Mouse (Mus musculus) left cerebral cortex, adult 11 months (tissue): ENCODE data around the gene Lrp10.

ENCODE experiments used
- DNase-seq: peaks from one replicate; pipeline ENCODE4 v3.0.0; 2022; ENCODE audit warnings: low spot score

Gene Lrp10

DNA sequence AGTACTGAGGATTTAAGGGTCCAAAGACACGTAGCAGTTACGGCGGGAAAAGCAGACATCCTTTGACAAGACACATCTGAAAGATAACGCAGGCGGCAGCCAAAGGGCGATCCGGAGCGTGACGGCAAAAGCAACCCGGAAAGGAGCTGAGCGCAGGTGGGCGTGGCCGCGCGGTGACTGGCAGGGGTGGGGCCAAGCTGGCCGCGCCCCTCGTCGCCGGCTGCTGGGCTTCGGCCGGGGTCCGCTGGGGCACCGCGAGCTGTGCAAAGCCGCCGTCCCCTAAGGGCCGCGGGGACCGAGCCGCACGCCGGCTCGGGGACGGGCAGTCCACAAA is at the start of gene Lrp10:
Gene Lrp10, plus strand, starts transcription at position 179 of the 334 bp plus-strand sequence.
- peak; percentile 75 for DNase-seq

DNA sequence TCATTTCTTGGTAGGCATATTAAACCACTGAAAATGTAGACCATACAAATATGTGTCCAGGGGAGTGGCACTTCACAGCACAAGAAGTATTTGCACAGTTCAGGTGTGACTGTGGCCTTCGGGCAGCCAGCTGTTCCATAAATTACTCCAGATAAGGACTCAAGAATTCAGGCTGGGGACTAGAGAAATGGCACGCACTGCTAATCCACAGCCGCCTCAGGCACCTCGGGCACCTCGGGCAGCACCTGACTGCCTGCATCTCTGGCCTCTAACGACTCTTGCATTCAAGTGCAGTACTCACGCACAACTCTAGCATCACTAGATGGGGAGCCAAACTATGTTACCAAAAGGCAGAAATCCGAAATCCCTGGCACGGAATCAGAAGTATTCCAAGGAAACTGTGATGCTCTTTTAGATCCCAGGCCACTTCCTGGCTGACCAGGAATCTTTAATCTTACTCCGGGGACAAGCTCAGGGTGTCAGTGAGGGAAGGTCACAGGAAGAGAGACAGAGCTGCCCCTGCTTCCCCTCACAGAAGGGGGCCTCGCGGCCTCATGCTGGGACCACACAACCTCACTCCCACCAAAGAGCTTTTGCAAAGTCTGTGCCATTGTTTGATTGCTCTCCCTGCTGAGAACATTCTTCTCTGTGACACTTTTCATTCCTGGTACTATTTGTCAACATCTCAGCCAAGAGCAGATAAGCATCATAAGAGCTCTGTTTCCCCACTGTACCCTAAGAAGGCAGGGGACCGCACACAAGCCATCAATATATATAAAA is 48.5 kb upstream of the Lrp10 start:
- DNase-seq: no peak

GRCm38 (mm10) chr14:54416229-54416775 is 47.6 kb upstream of the Lrp10 start:
- DNase-seq: no peak

DNA sequence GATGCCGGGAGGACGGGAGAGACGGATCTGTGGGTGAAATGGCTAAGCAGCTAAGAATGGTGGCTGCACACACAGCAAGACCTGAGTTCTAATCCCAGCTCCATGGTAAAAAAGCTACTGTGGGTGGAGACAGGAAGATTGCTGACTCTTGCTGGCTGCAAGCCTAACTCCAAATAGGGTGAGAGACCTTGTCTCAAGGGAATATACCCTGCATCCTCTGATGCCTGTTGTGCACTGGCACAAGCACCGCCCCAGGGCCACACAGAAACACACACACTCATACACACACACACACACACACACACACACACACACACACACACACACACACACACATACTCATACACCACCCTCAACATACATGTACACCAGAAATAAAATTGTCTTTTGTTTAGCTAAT is 47.1 kb upstream of the Lrp10 start:
- no peak for DNase-seq

DNA sequence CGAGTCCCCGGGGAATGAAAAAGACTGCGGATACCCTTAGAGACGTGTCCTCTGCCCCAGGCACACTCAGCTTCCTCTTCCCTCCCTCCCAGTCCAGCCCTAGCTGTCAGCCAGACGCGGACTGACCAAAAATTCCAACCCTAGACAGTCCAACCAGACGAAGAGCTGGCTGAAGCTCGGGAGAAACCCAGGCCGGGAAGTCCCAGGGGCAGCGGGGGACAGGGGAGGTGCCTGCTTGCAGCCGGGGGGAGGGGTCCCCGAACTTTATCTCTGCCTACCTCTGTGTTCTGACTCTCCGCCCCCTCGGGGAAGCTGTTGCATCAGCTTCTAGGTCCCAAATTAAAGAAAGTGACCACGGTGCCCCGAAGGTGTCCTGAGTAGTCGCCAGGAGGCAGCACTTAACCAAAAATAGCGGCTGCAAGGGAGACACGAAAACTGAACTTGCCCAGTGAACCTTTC is 46.3 kb upstream of the Lrp10 start, which contains the start of gene Slc7a7:
Gene Slc7a7, minus strand, starts transcription at position 158 of the 459 bp plus-strand sequence.
- DNase-seq: no peak

- no peak for DNase-seq
These were observed 42.9 kb upstream of the Lrp10 start for GRCm38 (mm10) chr14:54421014-54421413.

- no peak for DNase-seq
These were observed 40.5 kb upstream of the Lrp10 start for GRCm38 (mm10) chr14:54423406-54423805.

- no peak for DNase-seq
These were observed 39.3 kb upstream of the Lrp10 start for GRCm38 (mm10) chr14:54424634-54425033.

- DNase-seq: no peak
These were observed 38.4 kb upstream of the Lrp10 start for GRCm38 (mm10) chr14:54425540-54425939.

- DNase-seq: no peak
These were observed 37.8 kb upstream of the Lrp10 start for GRCm38 (mm10) chr14:54426003-54426688.

DNA sequence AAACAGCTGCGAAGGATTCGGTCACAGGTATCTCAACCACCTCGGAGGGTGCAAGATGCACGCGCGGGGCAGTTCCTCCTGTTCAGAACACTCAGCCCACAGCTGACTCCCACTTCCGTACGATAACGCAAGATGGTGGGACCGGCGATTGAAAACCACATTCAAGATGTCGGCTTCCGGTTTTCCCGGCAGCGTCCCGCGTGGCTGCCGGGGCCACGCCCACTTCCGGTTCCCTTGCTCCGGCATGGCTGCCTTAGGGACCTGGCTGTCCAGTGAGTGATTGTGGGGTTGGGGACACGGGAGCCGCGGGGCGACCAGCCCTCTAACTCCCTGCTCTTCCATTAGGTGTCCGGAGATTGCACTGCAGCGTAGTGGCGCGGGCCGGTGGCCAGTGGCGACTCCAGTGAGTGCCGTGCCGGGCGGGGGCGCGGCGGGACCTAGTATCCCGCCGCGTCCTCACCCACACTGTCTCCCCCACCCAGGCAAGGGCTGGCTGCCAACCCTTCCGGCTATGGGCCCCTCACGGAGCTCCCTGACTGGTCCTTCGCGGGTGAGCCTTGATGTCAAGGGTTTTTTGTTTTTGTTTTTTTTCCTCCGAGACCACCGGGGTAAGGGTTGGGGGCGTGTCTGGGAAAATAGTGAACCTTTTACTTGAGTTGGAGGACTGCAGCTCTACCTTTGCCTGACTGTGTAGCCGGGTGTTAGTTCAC is 37.1 kb upstream of the Lrp10 start, which contains the start of gene Mrpl52:
Gene Mrpl52, plus strand, starts transcription at position 221 of the 710 bp plus-strand sequence.
- peak; percentile 87 for DNase-seq

DNA sequence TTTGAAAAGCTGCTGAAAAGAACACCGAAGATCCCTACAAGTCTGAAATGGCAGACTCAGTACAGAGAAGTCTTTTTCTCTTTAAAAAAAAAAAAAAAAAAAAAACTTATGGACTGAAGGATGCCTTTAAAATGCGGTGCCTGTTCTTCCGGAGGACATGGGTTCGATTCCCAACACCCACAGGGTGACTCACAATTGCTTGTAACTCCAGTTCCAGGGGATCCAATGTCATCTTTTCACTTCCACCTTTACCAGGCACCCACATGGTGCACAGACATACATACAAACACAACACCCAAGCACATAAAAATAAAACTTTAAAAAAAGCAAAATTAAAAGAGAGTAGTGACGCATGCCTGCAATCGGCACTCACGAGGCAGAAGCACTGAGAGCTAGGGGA is 36.2 kb upstream of the Lrp10 start:
- DNase-seq: no peak

DNA sequence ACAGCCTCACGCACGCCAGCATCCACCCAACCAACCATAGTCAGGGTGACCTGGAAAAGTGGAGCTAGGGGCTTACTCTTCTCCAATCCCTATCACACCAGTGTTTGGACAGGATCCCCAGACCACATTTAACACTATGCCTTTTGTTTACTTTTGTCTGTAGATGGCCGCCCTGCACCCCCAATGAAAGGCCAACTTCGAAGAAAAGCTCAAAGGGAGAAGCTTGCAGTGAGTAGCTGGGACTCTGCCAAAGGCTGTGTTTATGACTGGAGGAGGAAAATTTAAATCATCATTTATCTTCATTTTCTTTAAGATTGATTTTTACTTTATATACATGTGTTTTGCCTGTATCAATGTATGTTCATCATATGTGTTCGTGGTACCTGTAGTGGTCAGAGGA is 35.5 kb upstream of the Lrp10 start:
- DNase-seq: no peak

- no peak for DNase-seq
These were observed 34.4 kb upstream of the Lrp10 start for GRCm38 (mm10) chr14:54429332-54430093.

DNA sequence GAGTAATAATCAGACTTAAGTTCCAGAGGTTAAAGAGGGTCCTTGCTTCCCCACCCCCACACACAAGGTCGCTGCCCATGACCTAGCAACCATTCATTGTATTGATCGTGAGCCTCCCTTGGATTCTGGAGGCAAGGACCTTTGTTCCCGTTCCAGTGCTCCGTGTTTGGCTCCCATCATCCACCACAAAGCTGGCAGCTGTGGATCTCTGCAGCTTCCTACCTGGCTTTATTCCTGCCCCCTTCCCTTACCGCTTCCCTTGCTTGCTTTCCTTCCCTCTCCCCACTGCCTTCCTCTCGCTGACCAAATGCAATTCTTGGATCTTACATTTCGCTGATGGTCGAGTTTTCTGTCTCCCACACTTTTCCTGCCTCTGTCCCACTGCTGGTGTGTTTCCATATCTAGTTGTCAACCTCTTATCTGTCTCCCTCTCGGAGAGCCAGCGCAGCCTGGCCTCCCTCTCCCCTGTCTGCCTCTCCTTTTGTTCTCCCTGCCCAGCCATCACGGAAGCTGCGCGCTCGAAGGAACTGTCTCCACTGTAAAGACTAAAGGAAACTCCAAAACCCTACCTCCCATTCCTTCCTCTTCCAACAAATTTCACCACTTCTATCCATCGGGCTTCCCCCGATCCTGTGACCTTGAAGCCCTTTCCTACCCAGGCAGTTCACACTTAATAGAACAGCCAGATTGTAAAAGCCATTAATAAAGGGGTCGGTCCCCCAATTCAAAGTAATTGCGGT is 33.4 kb upstream of the Lrp10 start:
- DNase-seq: no peak

- DNase-seq: no peak
These were observed 32.4 kb upstream of the Lrp10 start, which contains the start of gene Mmp14 for GRCm38 (mm10) chr14:54431334-54432077. TSS of gene Mmp14 (plus strand) at chr14:54431612.

DNA sequence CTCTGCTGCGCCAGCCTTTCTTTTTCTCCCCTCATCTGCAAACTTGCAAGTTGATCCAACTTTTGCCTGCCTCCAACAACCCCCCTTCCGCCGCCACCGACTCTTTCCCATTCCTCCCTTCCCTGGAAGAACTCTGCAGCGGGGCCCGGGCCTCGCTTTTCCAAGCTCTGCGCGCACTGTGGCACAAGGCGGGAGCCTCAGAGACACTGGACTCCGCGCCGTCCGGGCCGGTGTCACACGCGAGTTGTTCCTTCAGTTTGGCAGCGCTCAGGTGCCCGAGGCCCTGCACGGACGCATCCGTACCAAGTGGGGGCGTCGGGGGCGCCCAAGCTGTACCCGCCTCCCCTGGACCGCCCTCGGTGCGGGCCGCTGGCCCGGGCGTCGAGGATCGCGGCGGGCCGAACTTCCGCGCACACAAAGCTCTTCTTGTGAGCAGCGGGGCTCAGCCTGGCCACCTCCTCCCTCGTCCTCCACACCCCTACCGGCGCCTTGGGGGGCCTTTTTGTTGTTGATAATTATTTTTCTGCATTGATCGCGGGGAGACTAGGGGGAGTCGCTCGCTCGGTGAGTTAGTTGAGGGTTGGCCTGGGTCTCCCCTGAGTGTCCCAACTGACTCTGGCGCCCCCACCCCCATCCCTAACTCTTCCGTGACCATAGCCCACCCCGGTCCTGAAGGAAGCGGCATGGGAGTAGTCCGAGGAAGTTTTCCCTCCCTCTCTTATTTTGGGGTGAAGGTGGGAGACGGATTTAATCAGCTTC is 31.7 kb upstream of the Lrp10 start:
- no peak for DNase-seq

DNA sequence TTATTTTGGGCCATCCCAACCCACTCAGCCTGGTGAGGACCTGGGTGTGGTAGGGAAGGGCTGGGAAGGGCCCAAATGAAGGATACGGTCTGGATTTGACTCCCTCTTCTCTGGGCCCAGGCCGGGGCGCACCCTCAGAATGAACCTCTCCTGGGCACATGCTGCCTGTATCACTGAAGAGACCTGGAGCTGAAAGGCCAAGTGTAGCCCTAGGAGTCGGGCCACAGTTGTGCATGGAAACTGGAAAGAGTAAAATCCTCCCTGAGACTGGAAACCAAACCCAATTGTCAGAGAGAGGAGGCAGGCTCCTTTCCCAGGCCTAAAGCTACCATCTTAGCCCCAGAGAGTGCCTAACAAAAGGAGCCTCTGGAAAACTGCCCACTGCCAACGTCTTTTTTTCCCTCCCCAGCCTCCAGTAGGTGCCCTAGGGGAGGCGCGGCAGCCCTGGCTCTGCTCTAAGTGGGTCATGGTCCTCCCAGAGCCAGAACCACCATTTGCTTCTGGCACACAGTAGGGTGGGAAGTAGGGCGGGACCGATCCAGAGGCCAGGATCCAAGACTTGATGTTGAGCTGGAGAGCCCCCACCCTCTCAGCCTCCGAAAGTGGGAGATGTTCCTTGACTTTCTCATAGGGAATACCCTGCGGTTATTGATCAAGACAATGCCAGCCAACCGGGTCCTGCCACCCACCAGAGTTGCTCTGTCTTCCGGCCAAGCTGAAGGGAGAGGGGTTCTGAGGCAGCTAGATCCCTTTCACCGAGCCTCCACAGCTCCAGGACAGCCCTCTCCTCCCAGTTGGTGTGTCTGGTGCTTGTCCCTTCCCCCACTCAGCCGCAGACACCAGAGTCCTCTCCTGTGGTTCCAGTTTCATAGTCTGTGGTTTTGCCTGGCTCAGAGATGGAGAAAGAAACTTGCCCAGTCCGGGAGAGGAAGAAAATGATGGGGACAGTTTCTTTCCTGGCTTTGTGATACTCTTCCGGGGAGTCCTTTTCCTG is 30.8 kb upstream of the Lrp10 start:
- DNase-seq: no peak
